Mouse (Mus musculus): ENCODE measurements around the gene Urad.

Gene Urad

DNA sequence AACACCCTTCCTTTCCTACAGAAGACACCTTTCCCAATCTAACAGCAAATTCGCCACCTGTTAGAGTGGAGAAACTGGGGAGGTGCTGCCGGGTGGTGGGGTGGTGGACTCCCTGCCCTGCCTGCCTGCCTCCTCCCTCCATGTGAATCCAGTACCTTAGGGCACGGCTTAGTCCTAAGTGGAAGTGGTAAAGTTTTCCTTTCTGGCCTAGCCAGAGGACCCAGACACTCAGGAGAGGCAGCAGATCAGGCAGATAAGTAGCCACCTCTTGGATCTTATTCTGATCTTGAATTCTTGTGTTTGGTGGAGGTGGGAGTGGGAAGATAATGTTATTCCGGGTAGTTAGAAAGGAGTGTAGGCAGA is 22.3 kb downstream of the Urad start:
- DNase-seq (ENCODE audit: low spot score), result no peak

- DNase-seq (ENCODE audit: low spot score), result no peak
Measured at GRCm38 (mm10) chr5:147299255-147300000, 22.8 kb downstream of the Urad start.

DNA sequence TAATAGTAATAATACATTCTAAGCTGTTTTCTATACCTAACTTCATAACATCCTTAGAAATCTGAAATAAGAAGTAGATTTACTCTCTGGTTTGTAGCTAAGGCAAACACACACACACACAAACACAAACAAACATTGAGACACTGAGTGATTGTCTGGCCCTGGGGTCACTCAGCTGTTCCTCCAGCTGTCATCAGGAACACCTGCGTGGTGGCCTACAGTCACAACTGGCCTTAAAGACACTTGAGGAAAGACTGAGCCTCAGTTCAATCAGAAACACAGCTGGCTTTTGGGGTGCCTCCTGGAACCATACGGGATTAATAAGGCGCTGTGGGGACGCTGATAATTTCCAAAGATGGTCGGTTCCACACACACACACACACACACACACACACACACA is 25.0 kb downstream of the Urad start:
- no peak for DNase-seq (ENCODE audit: low spot score)

- no peak for DNase-seq (ENCODE audit: low spot score)
Measured at GRCm38 (mm10) chr5:147294121-147294520, 28.1 kb downstream of the Urad start.

GRCm38 (mm10) chr5:147293127-147293910 is 28.9 kb downstream of the Urad start:
- DNase-seq (ENCODE audit: low spot score), result peak; percentile 15

GRCm38 (mm10) chr5:147292506-147293120 is 29.6 kb downstream of the Urad start:
- DNase-seq (ENCODE audit: low spot score), result no peak

DNA sequence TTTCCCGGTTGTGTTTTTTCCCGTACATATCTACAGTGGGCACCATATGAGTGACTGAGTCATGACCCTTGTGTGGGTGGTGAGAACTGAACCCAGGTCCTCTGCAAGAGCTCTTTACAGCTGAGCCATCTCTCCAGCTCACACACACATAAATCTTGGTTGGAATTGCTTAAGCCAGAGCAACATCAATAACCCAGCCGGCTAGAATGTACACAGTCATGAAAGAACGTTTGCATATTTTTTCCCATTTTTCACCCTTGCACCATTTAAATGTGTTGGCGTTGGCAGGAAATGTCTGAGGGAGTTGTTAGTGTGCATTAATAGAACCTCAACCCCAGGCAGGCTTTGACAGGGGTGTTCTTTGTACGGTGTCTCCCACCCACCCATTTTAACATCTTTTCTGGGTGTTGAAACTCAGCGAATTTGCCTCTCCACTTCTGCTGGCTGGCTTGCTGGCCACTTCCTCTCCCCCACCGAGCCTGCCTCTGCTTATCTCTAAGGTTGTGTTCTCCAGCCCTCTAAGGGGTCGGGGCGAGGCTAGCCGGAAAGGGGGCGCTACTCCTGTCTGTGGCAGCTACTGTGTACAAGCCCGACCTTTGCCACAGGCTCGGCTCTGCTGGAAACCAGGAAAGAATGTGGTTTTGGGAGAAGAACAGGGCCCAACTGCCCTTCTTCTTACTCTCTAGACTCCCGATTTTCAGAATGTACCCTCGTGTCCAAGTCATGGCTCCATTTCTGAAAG is 30.3 kb downstream of the Urad start:
- no peak for DNase-seq (ENCODE audit: low spot score)

GRCm38 (mm10) chr5:147284365-147284764 is 37.9 kb downstream of the Urad start:
- DNase-seq (ENCODE audit: low spot score), result no peak

GRCm38 (mm10) chr5:147277547-147277925 is 44.7 kb downstream of the Urad start:
- no peak for DNase-seq (ENCODE audit: low spot score)

DNA sequence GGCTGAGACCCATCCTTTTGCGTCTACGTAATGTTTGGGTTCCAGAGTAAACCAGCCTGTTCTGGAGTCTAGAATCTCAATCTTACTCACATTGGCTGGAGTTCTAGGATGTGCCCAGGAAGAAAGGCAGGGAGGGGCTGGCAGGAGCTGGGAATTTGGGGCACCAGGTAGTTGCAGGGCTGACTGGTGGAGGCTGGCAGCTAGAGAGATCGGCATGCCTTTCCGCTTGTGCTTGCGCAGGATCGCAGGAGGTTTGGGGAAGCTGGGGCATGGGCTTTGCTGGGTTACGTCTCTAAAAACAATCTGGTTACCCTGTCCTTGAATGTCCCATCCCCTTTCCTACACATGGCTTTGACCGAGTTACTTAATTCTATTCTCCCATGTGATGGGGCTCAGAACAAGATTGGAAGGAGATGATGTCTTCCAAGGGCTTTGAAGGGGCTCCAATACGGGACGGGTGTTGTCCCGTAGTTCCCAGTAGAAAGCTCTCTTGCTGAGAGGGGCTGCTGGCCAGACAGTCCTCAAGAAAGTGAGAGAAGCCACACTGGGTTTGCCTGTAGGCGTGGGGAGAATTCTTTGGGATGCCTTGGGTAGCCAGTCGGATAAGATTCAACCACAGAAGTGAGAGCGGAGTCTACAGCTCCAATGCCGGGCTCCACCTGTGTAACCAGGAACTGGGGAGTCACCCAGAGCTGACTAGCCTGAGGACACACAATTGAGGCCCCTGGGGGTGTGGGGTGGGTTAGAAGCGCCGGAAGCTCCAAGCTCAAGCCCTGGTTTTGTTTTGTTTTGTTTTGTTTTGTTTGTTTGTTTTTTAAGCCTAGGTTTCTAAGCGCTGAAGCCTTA is 45.3 kb downstream of the Urad start:
- DNase-seq (ENCODE audit: low spot score), result no peak

- no peak for DNase-seq (ENCODE audit: low spot score)
Measured at GRCm38 (mm10) chr5:147275761-147276160, 46.5 kb downstream of the Urad start.

GRCm38 (mm10) chr5:147274174-147275141 is 47.8 kb downstream of the Urad start:
- no peak for DNase-seq (ENCODE audit: low spot score)

DNA sequence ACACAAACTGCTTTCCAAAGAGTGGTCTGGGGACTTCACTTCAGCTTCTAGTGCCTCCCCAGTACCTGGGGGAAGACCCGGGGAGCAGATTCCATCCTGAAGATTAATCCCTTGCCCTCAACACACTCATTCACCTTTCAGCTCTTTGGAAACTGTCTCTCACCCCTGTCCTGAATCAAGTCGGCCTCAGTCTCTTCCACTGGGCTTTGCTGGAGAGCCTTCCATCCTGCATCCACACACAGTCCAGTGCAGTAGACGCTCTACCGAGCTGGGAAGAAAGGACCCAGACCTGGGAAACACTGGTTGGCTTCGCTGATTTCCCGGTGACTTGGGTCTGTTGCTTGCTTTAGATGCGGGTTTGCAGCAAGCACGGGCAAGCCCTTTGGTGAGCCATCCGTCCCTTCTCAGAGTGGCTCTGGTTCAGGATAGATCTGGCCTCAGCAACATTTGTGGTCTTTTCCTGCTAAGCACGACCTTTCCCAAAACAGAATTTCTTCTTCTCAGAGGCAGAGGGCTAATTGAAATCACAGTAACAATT is 49.4 kb downstream of the Urad start:
- DNase-seq (ENCODE audit: low spot score), result no peak

- DNase-seq (ENCODE audit: low spot score), result no peak
Measured at GRCm38 (mm10) chr5:147272046-147272807, 50.0 kb downstream of the Urad start.

DNA sequence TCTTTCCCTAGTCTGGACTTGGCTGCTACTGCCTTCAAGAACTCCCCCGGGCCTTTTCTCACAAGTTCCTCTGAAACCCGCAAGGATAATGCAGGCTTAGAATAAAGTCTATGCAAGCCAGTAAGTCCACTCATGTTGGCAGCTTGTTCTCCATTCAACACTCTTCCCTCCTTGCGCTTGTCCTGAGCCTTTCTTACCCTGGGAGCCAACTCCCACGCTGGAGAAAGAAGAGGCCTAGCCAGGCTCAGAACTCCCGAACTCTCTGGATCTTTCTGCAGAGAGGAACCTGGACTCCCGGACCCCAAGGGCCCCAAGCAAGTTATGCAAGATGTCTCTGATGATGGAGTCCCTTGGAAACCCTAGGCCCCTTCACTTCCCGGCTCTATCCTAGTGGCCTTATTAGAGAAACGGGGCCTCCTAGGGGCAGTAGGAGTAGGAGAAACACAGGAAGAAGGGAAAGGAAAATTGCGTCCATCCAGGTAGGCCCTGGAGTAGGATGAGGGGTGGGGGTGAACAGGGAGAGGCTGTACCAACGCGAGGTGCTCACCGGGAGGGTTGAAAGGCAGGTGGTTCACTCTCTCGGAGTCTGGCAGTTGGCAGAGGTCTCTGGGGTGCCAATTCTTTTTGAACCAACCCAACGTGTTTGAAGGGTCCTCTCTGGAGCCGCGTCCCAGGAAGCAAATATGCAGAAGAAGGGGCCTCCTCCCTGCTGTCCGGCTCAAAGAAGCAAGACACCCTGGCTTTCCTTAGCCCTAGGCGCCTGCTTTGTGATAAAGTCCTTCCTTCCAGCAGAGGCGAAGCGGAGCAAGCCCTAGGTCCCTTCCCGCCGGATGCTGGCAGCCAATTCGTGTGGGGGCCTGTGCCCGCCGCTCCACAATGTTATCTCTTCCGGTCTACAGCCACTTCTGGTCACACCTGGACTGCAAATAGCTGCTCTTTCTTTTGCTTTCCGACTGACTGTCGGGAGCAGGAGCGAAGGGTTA is 51.3 kb downstream of the Urad start:
- no peak for DNase-seq (ENCODE audit: low spot score)

GRCm38 (mm10) chr5:147269926-147270672 is 52.1 kb downstream of the Urad start, which contains the start of gene Pdx1:
Gene Pdx1 (plus strand): TSS chr5:147269959.
- no peak for DNase-seq (ENCODE audit: low spot score)

- DNase-seq (ENCODE audit: low spot score), result no peak
Measured at GRCm38 (mm10) chr5:147269371-147269770, 52.9 kb downstream of the Urad start.

Data from left cerebral cortex, adult 11 months (tissue).